Mouse (Mus musculus): ENCODE data around the gene Thbs2. TPM values are rescaled to one million over a fixed set of nuclear protein-coding genes. Genes with fewer than 3 reads are reported as not detected.
"Not testable (repeated sequence)": the region's sequence is repeated elsewhere in the genome, so short reads cannot be mapped to it uniquely, and the experiment has no call there.

The Thbs2 gene
- total RNA-seq, 2 experiments from 2014 or later: 17.1 to 17.4 TPM

DNA sequence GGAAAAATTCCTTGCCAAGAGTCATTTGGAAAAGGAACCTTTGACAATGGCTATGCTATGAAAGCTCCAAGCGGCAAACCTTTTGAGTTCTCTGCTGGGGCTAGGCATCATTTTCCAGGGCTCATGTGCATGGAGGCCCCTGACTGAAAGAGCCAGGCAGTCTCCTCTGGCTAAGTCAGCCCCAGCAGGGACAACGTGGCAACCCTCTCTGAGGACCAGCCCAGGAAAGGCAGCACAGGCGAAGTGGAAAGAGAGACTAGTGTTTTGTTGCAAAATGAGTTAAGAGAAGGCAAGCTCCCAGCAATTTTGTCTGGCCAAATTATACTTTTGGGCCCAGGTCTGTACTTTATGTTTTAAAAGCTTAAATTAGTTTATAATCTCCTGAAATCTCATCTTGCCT lies 50.0 kb downstream of the Thbs2 start:
- no peak for DNase-seq
- intact Hi-C loops (cut with DNase I): no loop called here

- peak; percentile 52 to 58 for DNase-seq
- intact Hi-C loops (cut with DNase I): no loop called here
Observed at GRCm38 (mm10) chr17:14640351-14641115, 53.5 kb downstream of the Thbs2 start.

GRCm38 (mm10) chr17:14635546-14636323 lies 58.3 kb downstream of the Thbs2 start:
- no peak for DNase-seq
- intact Hi-C loops (cut with DNase I): no loop called here

- intact Hi-C loops (cut with DNase I): loop anchor here (5.0 kb wide), 1 partner anchor 57 kb away; no protein-coding TSS in a partner anchor
- DNase-seq: no peak
Observed at GRCm38 (mm10) chr17:14628901-14629300, 65.1 kb downstream of the Thbs2 start.

DNA sequence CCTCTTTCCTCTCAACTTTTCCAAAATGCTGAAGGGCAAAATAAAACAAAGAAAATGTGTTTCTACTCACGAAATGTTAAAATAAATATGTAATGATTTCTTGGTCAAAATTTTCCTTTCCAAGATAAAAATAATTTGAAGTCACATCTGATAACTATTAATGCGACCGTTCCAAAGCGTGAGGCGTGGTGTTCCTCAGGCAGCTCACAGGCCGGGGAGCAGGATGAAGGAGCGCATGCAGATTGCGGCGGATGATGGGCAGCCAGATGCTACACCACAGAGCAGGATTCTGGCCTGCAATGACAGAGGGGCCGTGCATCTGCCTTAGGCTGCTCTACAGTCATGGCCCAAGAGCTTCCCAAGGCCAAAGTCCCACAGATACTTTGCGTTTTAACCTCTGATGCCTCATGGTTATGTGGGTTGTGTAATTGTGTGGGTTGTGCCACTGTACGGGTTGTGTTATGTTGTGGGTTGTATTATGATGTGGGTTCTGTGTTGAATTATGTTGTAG lies 66.2 kb downstream of the Thbs2 start:
- intact Hi-C loops (cut with DNase I): loop anchor here (5.0 kb wide), 1 partner anchor 56 kb away; no protein-coding TSS in a partner anchor
- DNase-seq: no peak

DNA sequence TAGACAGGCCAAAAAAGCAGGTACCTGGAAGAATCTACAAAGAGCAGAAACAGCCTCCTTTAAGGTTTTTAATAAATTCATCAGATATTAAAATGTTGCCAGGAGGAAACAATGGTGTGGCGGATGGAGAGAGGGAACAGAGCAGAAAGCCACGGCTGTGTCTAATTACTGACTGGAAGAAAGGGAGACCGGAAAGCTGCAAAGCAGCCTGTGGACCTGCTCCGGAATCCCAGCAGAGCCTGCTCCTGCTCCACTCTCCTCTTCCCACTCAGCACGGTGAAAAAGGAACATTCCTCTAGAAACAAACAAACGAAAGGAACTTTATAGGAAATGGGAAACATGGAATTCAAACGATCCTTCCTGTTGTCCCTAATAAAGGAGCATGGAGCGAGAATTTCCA lies 69.6 kb downstream of the Thbs2 start:
- intact Hi-C loops (cut with DNase I): no loop called here
- DNase-seq: no peak

GRCm38 (mm10) chr17:14621006-14621405 lies 73.0 kb downstream of the Thbs2 start:
- intact Hi-C loops (cut with DNase I); DNase-seq: not testable (repeated sequence)

- DNase-seq: no peak
- intact Hi-C loops (cut with DNase I): no loop called here
Observed at GRCm38 (mm10) chr17:14620037-14620436, 74.0 kb downstream of the Thbs2 start.

- intact Hi-C loops (cut with DNase I): no loop called here
Observed at GRCm38 (mm10) chr17:14619038-14619437, 75.0 kb downstream of the Thbs2 start.

More at GRCm38 (mm10) chr17:14619038-14619437, 75.0 kb downstream of the Thbs2 start:
- no peak for DNase-seq

Other genes with a start within 250 kb of the Thbs2 start
- 1 to 10 TPM in 1 of 2 experiments, under 1 TPM in 1; 0.35 to 1.1 TPM for gene Wdr27, start 248.9 kb upstream of the Thbs2 start, total RNA-seq (2021)
- 10 to 100 TPM; 11.9 to 14.7 TPM for gene 1600012H06Rik, start 248.9 kb upstream of the Thbs2 start, total RNA-seq (2021)